Mouse (Mus musculus) thymus, adult 2 months (tissue): ENCODE data around the gene Efna2.

Experiments used
- CTCF ChIP-seq: fragments of 200-500 bp; IDR thresholded peaks from 2 replicates; pipeline ENCODE4 v1.5.1; 2012; ENCODE audit warnings: mild to moderate bottlenecking, control low read depth, low read length, moderate library complexity, borderline replicate concordance; ENCODE audit not compliant: control insufficient read depth, poor library complexity, insufficient read depth; ENCODE audit errors: extremely low read depth
- POLR2A ChIP-seq: fragments of 200-500 bp; IDR thresholded peaks from 2 replicates; pipeline ENCODE4 v1.6.1; 2012; ENCODE audit warnings: mild to moderate bottlenecking, low read length, control low read depth, moderate library complexity; ENCODE audit not compliant: control insufficient read depth, poor library complexity, insufficient read depth; ENCODE audit errors: extremely low read depth

DNA sequence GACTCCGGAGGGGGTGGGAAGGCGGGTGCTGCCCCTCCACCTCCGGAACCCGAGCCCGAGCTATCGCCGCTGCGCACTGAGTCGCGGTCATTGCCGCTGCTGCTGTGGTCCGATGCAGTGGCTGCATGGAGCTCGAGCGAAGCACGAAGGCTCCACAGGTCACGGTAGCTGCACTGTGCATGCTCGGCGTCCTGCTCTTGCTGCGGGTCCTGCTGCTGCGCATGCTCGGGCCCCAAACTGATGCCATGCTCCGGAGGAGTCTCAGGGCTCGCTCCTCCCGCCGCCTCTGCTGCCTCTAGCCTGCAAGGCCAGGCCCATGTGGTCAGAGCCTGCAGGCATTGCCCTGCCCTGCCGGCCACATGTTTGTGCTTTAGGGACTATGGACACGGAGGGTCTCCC is 47.3 kb upstream of the Efna2 start:
- no peak for TF ChIP-seq CTCF
- TF ChIP-seq POLR2A, result no peak
